Comparison of ENCODE assay signal across 29 mouse cellular contexts in genomic region chr17:5924238-5924637, GRCm38 (mm10). TPM values are rescaled to one million over a fixed set of nuclear protein-coding genes. Genes with fewer than 3 reads are reported as not detected.
DNase-seq lines count a peak whose midpoint lies in the region; ATAC-seq and TF ChIP-seq lines count a peak whose summit lies in the region.
"Had no signal": no experiment of that assay in that cellular context is flagged by ENCODE, and none has a peak within 500 bp of the region (broad histone marks: within the 10 kb centered on the region; RNA-seq: fewer than 3 reads in every experiment).

No protein-coding gene starts in this region.

- no peak overlapping the region for H3K9ac ChIP-seq in forebrain, postnatal 0 days
- H3K9ac ChIP-seq in forebrain, embryonic 11.5 days (ENCODE audit: low read length), result no peak overlapping the region
- H3K9ac ChIP-seq in limb, embryonic 13.5 days, result 0 out of 2 replicates have a peak overlapping the region, but pooled peaks have one; percentile 1
- H3K9ac ChIP-seq: embryonic facial prominence, embryonic 13.5 days; heart, embryonic 13.5 days; hindbrain, embryonic 15.5 days; limb, embryonic 12.5 days; lung, embryonic 15.5 days; midbrain, embryonic 15.5 days; neural tube, embryonic 15.5 days had no signal

- no peak overlapping the region for H3K4me2 ChIP-seq in forebrain, postnatal 0 days (ENCODE audit: low read depth)
- no peak overlapping the region for H3K4me2 ChIP-seq in forebrain, embryonic 11.5 days (ENCODE audit: low read depth, low read length, severe bottlenecking)
- no peak overlapping the region for H3K4me2 ChIP-seq in limb, embryonic 13.5 days (replicated peaks)
- H3K4me2 ChIP-seq: embryonic facial prominence, embryonic 13.5 days; heart, embryonic 13.5 days; hindbrain, embryonic 15.5 days; limb, embryonic 12.5 days; liver, embryonic 11.5 days; lung, embryonic 15.5 days; midbrain, embryonic 15.5 days; neural tube, embryonic 15.5 days had no signal

- no peaks in the 10 kb centered on the region for H3K9me3 ChIP-seq in forebrain, postnatal 0 days (ENCODE audit: low read length)
- H3K9me3 ChIP-seq in forebrain, embryonic 11.5 days (ENCODE audit: control insufficient read depth, low read length), result no peaks in the 10 kb centered on the region
- H3K9me3 ChIP-seq in limb, embryonic 13.5 days, result no peaks in the 10 kb centered on the region
- no peaks in the 10 kb centered on the region for H3K9me3 ChIP-seq in limb, embryonic 10.5 days (replicated peaks)
- H3K9me3 ChIP-seq: embryonic facial prominence, embryonic 13.5 days; heart, embryonic 13.5 days; hindbrain, embryonic 15.5 days; limb, embryonic 12.5 days; lung, embryonic 15.5 days; midbrain, embryonic 10.5 days; midbrain, embryonic 15.5 days; neural tube, embryonic 15.5 days had no signal

- no peak overlapping the region for H3K27ac ChIP-seq in forebrain, postnatal 0 days (ENCODE audit: low read depth, low read length)
- H3K27ac ChIP-seq in forebrain, embryonic 11.5 days (ENCODE audit: low read depth, low read length), result no peak overlapping the region
- no peak overlapping the region for H3K27ac ChIP-seq in limb, embryonic 13.5 days
- H3K27ac ChIP-seq in limb, embryonic 10.5 days, result no peak overlapping the region
- H3K27ac ChIP-seq: embryonic facial prominence, embryonic 13.5 days; heart, embryonic 13.5 days; hindbrain, embryonic 15.5 days; left cerebral cortex, adult 2 months; limb, embryonic 12.5 days; lung, embryonic 15.5 days; midbrain, embryonic 10.5 days; midbrain, embryonic 15.5 days; neural tube, embryonic 15.5 days; stomach, postnatal 0 days had no signal

- WGBS in forebrain, postnatal 0 days, result 37% methylated on average over 8 of the region's 8 CpGs
- WGBS in forebrain, embryonic 11.5 days, result 66% methylated on average over 8 of the region's 8 CpGs
- WGBS in limb, embryonic 13.5 days, result 71% methylated on average over 8 of the region's 8 CpGs
- 78% methylated on average over 8 of the region's 8 CpGs for WGBS in limb, embryonic 10.5 days

- peak; percentile 65 for ATAC-seq in forebrain, postnatal 0 days
- no peak for ATAC-seq in forebrain, embryonic 11.5 days (replicated peaks; ENCODE audit: low FRiP score)
- ATAC-seq in limb, embryonic 13.5 days (ENCODE audit: low FRiP score, low read depth), result no peak
- ATAC-seq: inflammation-experienced regulatory T-cells, adult 6 months; midbrain, embryonic 15.5 days had no signal

- no peak for TF ChIP-seq CTCF in forebrain, postnatal 0 days (IDR thresholded peaks at IDR 0.05; ENCODE audit: low read depth)

- H3K36me3 ChIP-seq in forebrain, postnatal 0 days (ENCODE audit: insufficient read depth), result no peaks in the 10 kb centered on the region
- H3K36me3 ChIP-seq in forebrain, embryonic 11.5 days (ENCODE audit: control insufficient read depth, insufficient read depth, low read length), result no peaks in the 10 kb centered on the region
- H3K36me3 ChIP-seq in limb, embryonic 13.5 days, result peaks cover 89% of the 10 kb centered on the region
- H3K36me3 ChIP-seq in limb, embryonic 10.5 days, result peaks cover 81% of the 10 kb centered on the region
- H3K36me3 ChIP-seq: midbrain, embryonic 15.5 days had no signal

- H3K4me1 ChIP-seq in forebrain, postnatal 0 days (ENCODE audit: insufficient read depth), result no peaks in the 10 kb centered on the region
- no peaks in the 10 kb centered on the region for H3K4me1 ChIP-seq in forebrain, embryonic 11.5 days (replicated peaks; ENCODE audit: control insufficient read depth, insufficient read depth, low read length)
- H3K4me1 ChIP-seq in limb, embryonic 13.5 days, result no peaks in the 10 kb centered on the region
- no peaks in the 10 kb centered on the region for H3K4me1 ChIP-seq in limb, embryonic 10.5 days
- H3K4me1 ChIP-seq: embryonic facial prominence, embryonic 13.5 days; hindbrain, embryonic 15.5 days; limb, embryonic 12.5 days; lung, embryonic 15.5 days; midbrain, embryonic 10.5 days; midbrain, embryonic 15.5 days had no signal

- H3K27me3 ChIP-seq in forebrain, postnatal 0 days (ENCODE audit: insufficient read depth, low read length), result no peaks in the 10 kb centered on the region
- no peaks in the 10 kb centered on the region for H3K27me3 ChIP-seq in forebrain, embryonic 11.5 days (ENCODE audit: control insufficient read depth, insufficient read depth, low read length)
- no peaks in the 10 kb centered on the region for H3K27me3 ChIP-seq in limb, embryonic 13.5 days
- H3K27me3 ChIP-seq in limb, embryonic 10.5 days (ENCODE audit: low read depth, poor library complexity, severe bottlenecking), result no peaks in the 10 kb centered on the region
- H3K27me3 ChIP-seq: embryonic facial prominence, embryonic 13.5 days; heart, embryonic 13.5 days; hindbrain, embryonic 15.5 days; limb, embryonic 12.5 days; lung, embryonic 15.5 days; midbrain, embryonic 15.5 days; neural tube, embryonic 15.5 days had no signal

- H3K4me3 ChIP-seq in forebrain, postnatal 0 days (ENCODE audit: low read depth, low read length), result no peak overlapping the region
- H3K4me3 ChIP-seq in forebrain, embryonic 11.5 days (ENCODE audit: low read depth, low read length), result no peak overlapping the region
- H3K4me3 ChIP-seq in limb, embryonic 13.5 days, result no peak overlapping the region
- no peak overlapping the region for H3K4me3 ChIP-seq in limb, embryonic 10.5 days
- H3K4me3 ChIP-seq: embryonic facial prominence, embryonic 13.5 days; heart, embryonic 13.5 days; hindbrain, embryonic 15.5 days; left cerebral cortex, adult 2 months; limb, embryonic 12.5 days; lung, embryonic 15.5 days; midbrain, embryonic 10.5 days; midbrain, embryonic 15.5 days; neural tube, embryonic 15.5 days had no signal

- peak; percentile 69 for DNase-seq in forebrain, postnatal 0 days
- DNase-seq in forebrain, embryonic 11.5 days (ENCODE audit: low spot score), result no peak
- DNase-seq in limb, embryonic 10.5 days (ENCODE audit: low spot score), result no peak
- peak; percentile 30 to 78 for DNase-seq in frontal cortex, adult 2 months (ENCODE audit: extremely low spot score in 1 of 2, low spot score in 1 of 2)
- peak; percentile 16 for DNase-seq in retina, postnatal 1 day
- no peak for DNase-seq in spleen, postnatal 4 days (ENCODE audit: low spot score in 2 of 2)
- DNase-seq: B cell, adult 2 months; cerebellum, adult 11 months; cerebellum, adult 9-11 months; gastrocnemius, postnatal 10 days; heart, postnatal 10 days; kidney, adult 11 months; kidney, postnatal 14 days; right cerebral cortex, postnatal 14 days; thymus, adult 18-20 months; thymus, postnatal 25 days had no signal

RNA-seq across cellular contexts. Expression of gene Synj2, which starts 16.8 kb away (rescaled TPM):
- 6.7 and 6.8 TPM in 2 replicates for total RNA-seq in forebrain, postnatal 0 days (2014; rRNA removed)
- polyA plus RNA-seq in forebrain, postnatal 0 days (2015; fragmentation: Nextera tagmentation; extraction: Ambion mirVana), result 1.8 and 3.6 TPM in 2 replicates
- 1.0 and 1.2 TPM in 2 replicates for polyA plus RNA-seq in forebrain, embryonic 11.5 days (2014; fragmentation: Nextera tagmentation; extraction: Ambion mirVana)
- polyA plus RNA-seq in limb, embryonic 13.5 days (2015; fragmentation: Nextera tagmentation; extraction: Ambion mirVana), result 1.8 and 1.9 TPM in 2 replicates
- 0.75 and 1.1 TPM in 2 replicates for polyA plus RNA-seq in limb, embryonic 10.5 days (2016; fragmentation: Nextera tagmentation; extraction: Ambion mirVana)
- polyA plus RNA-seq in frontal cortex, adult 2 months (2012; rRNA removed), result 19.9 and 23.6 TPM in 2 replicates

Comparison
In these comparisons a context has a peak if more than half of its experiments do, and no peak if none do; other contexts are left out.
1. DNase-seq: peak in forebrain, postnatal 0 days (single experiment), frontal cortex, adult 2 months (2 of 2) and retina, postnatal 1 day (single experiment); none in forebrain, embryonic 11.5 days (single experiment), limb, embryonic 10.5 days (single experiment) and spleen, postnatal 4 days (0 of 2).